Mouse (Mus musculus) induced T-regulatory cell, adult 2 months (primary cell): Measurements from ENCODE around the gene Lamc3.
A peak's percentile ranks its signal among the peaks of the same experiment; 100 is the strongest.

ENCODE experiments used
- DNase-seq: peaks from one replicate; pipeline ENCODE4 v3.0.0-alpha.2; 2012; ENCODE audit warnings: low read depth

The Lamc3 gene

GRCm38 (mm10) chr2:31887030-31887429, at the start of gene Lamc3:
Gene Lamc3, plus strand, starts transcription at chr2:31887291.
- DNase-seq, result peak; percentile 54

- no peak for DNase-seq
Observed at GRCm38 (mm10) chr2:31838868-31839267, 48.2 kb upstream of the Lamc3 start.

GRCm38 (mm10) chr2:31844729-31845136, 42.4 kb upstream of the Lamc3 start:
- DNase-seq, result no peak

- no peak for DNase-seq
Observed at GRCm38 (mm10) chr2:31845512-31845895, 41.6 kb upstream of the Lamc3 start.

GRCm38 (mm10) chr2:31845896-31846691, 41.0 kb upstream of the Lamc3 start, which contains the start of gene Fibcd1:
Gene Fibcd1, minus strand, starts transcription at chr2:31846005.
- DNase-seq, result peak; percentile 31

- peak; percentile 31 for DNase-seq
Observed at GRCm38 (mm10) chr2:31846692-31847660, 40.1 kb upstream of the Lamc3 start.

GRCm38 (mm10) chr2:31847908-31848307, 39.2 kb upstream of the Lamc3 start:
- DNase-seq, result peak; percentile 71

- DNase-seq, result no peak
Observed at GRCm38 (mm10) chr2:31850141-31850540, 37.0 kb upstream of the Lamc3 start.

GRCm38 (mm10) chr2:31855991-31856390, 31.1 kb upstream of the Lamc3 start:
- DNase-seq, result no peak

- no peak for DNase-seq
Observed at GRCm38 (mm10) chr2:31857180-31857579, 29.9 kb upstream of the Lamc3 start.

- no peak for DNase-seq
Observed at GRCm38 (mm10) chr2:31858500-31858899, 28.6 kb upstream of the Lamc3 start.

- no peak for DNase-seq
Observed at GRCm38 (mm10) chr2:31862919-31863318, 24.2 kb upstream of the Lamc3 start.

- no peak for DNase-seq
Observed at GRCm38 (mm10) chr2:31863766-31864165, 23.3 kb upstream of the Lamc3 start.

- no peak for DNase-seq
Observed at GRCm38 (mm10) chr2:31864891-31865290, 22.2 kb upstream of the Lamc3 start.

GRCm38 (mm10) chr2:31865322-31865721, 21.8 kb upstream of the Lamc3 start:
- no peak for DNase-seq

GRCm38 (mm10) chr2:31865794-31866193, 21.3 kb upstream of the Lamc3 start:
- DNase-seq, result no peak

- no peak for DNase-seq
Observed at GRCm38 (mm10) chr2:31867773-31868537, 19.1 kb upstream of the Lamc3 start.

GRCm38 (mm10) chr2:31868538-31869164, 18.4 kb upstream of the Lamc3 start:
- DNase-seq, result no peak

GRCm38 (mm10) chr2:31869692-31870091, 17.4 kb upstream of the Lamc3 start:
- DNase-seq, result no peak

- no peak for DNase-seq
Observed at GRCm38 (mm10) chr2:31870683-31871082, 16.4 kb upstream of the Lamc3 start.

GRCm38 (mm10) chr2:31874290-31874855, 12.7 kb upstream of the Lamc3 start:
- DNase-seq, result no peak
